Mouse (Mus musculus): ENCODE results near the gene Acss3.

Gene Acss3

DNA sequence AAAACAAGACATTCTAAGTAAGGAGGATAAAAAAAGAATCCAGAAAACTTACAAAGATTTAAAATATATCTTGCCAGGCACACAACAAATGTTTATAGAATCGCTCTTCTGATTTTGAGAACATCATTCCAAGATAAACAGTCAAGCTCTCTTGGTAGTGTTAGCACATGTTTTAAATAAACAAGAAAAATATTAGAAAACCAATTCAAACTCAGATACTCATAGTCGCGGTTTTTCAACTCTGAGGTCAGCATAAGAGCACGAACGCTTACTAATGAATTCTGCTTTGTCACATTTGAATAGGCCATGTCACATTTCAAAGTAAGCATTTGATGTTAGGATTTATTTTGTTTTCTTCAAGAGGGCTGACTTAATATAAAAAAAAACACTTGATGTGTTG lies 102.3 kb downstream of the Acss3 start:
- DNase-seq (ENCODE audit: extremely low spot score), result no peak

DNA sequence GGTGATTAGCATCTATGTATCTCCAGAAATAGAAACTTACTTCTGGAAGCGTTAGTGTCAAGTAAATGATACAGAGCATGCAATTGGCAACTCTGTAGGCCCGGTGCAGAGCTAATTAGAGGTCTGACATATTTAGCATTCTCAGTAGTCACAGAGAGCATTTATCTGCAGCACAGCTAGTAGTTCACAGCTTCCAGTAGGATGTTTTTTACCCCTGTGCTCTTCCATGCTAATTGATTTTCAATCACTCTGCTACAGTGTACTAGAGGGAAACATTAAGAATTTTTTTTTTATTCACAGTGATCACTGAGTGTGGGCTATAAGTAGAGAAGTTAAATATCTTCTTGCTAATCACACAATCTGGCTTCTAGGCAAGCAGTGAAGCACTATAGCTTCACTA lies 112.3 kb downstream of the Acss3 start:
- DNase-seq (ENCODE audit: extremely low spot score), result no peak

DNA sequence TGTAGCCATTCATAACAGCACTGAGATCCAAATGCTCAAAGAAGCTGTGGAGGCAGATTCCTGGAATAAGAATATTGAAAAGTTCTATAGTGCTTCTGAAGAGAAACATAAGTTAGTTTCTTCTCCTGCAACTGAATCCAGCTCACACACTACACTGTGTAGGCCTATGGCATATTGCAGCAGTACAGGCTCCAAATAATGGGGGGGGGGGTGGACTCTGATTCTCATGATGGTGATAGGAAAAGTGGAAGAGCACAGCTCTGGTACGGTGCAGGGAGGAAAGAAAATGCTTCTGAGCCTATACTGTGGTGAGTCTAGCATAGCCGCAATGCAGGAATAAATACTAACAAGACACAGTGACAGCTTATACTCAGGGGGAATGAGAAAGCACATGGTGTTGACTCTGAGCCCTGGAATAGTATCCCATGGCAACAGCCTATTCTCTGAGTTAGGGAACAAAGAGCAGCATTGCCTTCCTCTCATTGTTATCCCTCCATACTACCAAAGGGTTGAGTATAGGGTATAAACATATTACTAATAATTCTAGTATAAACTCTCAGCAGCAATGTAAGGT lies 125.3 kb downstream of the Acss3 start:
- no peak for DNase-seq (ENCODE audit: extremely low spot score)

DNA sequence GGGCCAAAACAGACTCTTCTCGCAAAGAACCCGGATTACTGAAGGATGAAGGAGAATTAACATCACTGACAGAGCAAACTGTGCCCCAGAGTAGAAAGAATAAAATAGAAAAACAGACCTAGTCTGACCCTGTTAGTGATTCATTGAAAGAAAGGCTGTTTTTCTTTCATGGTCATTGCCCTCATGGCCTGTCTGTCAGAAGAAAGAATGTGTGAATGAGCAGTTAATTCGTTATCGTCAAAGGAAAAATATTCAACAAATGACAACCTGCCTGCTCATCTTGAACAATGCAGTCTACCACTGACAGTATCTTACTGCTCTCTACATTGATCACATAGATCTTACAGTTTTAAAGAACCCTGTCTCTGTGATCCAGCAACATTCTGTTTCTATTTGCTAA lies 134.0 kb downstream of the Acss3 start:
- no peak for DNase-seq (ENCODE audit: extremely low spot score)

DNA sequence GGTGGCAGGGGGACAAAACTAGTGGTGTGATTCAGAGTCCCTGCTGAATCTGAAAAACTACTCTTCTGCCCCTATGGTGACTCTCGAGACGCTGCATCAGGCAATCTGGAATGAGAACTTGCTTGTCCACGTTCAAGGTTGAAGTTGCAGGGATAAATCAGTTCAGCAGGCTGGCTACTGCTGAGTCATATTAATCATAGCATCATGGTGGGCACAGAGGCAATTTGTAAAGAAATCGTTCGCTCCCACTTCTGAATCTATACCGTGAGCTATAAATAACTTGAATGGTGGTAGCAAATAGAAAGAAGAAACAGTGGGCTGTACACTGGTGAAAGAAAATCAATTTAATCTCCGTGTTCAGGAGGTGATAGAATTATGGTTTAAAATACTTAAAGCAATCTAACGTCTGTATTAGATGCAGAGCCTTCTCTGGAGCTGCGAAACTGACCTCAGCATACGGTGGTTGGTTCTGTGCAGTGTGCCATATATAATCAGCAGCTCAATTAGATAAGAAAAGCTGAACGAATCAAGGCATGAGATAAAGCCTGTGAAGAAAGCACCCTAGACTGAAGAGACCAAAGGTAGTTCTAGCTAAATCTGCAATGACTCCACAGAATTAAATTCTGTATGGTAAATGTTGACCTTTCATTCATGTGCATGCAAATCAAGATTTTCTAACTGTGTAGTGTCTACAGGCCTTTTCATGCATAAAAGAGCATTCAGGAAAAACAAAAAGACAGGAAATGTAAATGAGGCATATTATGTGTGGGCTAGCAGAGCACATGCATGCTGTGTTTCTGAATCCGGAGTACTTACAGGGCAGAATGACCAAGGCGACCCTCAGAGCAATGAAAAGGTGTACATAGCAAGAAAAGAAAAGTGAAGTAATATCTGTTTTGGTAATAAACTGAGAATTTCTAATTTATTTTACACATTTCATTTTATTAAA lies 148.0 kb downstream of the Acss3 start:
- no peak for DNase-seq (ENCODE audit: extremely low spot score)

DNA sequence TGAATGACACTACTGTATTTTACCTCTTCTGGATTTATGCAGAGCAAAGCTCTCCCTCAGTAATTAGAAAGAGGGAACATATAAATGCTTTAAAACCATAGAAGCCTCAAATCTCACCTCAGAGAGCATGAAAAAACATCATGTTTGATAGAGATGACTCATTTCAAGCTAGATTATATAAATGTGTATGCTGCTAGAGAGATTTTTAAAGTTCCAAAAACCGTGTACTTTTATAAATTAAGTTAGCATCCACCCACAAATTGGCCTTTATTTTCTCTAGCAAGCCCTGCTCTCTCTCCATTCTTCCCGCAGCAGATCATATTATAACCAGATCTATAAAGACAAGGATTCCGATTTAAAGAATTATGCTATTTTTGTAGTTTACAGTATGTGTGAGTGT lies 164.4 kb downstream of the Acss3 start:
- no peak for DNase-seq (ENCODE audit: extremely low spot score)

DNA sequence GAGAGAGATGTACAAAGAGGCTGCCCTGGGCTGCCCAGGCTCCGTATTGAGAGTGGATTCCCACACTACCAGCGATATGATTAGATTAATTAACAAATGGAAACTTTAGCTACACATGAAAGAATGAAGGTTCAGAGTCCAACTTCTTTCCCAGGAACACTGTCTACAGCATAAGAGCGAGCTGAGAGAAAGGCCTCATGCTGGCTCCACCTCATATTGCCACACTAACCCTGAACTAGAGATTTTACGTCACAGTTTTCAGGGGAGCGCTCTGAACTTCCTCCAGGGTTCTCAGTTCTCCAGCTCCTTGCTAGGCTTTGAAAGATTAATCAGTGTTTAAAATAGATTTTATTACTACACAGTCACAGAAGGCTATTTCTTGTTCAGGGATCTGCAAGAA lies 182.1 kb downstream of the Acss3 start:
- DNase-seq (ENCODE audit: extremely low spot score), result no peak

DNA sequence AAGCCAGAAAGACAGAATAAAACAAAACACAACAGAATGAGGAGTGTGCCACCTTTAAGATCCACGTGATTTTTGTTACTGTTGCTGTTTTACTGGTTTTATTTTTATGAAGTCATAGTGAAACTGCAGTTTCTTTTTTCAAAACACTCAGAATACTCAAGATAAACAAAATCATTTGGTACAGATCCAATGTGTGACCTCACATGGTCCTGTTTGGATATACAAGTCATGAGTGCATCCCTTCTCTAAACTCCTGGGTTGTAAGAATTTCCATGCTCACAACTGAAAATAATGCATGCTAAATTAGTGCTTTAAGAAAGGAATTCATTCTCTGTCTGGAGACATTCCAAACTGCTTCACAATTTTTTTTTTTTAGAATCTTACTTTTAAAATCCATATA lies 184.0 kb downstream of the Acss3 start:
- DNase-seq (ENCODE audit: extremely low spot score), result no peak

DNA sequence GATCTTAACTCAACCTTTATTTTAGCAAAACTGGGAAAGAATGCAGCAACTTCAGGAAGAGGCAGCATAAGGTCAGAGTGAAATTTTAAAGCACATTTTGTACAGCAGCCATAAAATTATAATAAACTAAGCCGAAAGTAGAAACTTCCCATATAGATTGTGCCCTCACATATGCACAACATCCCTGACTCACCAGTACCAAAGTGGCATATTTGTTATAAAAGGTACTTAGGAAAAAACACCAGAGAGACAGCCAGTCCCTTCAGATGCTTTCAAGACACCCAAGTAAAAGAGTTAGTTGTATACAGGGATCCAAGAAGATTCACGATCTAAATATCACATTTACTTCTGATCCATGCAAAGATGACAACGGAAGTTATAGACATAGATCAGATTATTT lies 184.6 kb downstream of the Acss3 start:
- no peak for DNase-seq (ENCODE audit: extremely low spot score)

DNA sequence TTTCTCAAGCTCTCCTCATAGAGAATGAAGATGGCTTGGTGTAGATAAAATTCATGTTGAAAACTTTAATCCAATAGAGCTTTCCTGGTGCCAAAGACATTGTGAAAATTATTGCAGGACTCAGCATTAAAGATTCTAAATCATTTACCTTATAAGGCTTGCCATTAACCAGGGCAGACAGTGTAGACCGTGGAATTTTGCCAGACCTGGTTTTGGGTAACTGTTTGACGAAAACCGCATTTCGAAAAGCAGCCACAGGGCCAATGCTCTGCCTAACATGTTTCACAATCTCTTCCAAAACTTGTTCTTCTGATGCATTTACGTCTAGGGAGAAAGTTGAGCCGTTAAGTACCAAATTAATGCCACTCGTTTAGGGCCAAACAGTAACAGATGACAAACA lies 186.5 kb downstream of the Acss3 start:
- no peak for DNase-seq (ENCODE audit: extremely low spot score)

DNA sequence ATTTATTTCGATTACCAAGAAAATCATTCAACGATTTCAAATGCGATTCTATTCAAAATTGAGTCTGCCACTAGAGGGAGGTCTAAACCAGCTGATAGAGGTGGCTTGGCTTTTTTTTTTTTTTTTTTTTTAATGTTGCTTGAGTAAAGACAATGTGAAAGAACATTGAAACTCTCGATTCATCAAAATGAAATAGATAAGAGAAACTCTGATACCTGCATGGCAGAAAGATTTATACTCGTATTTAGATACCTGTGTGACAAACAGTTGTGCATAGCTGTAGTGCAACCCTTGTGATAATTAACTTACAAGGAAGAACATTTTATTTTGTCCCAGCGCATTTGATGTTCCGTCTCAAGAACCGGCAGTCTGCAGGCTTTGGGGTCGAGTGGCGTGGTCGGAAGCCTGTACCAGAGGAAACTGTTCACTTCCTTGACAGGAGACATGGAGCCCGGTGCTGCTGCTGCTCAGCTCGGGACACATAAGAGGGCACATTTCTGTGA lies 190.8 kb downstream of the Acss3 start:
- DNase-seq (ENCODE audit: extremely low spot score), result peak; percentile 15

DNA sequence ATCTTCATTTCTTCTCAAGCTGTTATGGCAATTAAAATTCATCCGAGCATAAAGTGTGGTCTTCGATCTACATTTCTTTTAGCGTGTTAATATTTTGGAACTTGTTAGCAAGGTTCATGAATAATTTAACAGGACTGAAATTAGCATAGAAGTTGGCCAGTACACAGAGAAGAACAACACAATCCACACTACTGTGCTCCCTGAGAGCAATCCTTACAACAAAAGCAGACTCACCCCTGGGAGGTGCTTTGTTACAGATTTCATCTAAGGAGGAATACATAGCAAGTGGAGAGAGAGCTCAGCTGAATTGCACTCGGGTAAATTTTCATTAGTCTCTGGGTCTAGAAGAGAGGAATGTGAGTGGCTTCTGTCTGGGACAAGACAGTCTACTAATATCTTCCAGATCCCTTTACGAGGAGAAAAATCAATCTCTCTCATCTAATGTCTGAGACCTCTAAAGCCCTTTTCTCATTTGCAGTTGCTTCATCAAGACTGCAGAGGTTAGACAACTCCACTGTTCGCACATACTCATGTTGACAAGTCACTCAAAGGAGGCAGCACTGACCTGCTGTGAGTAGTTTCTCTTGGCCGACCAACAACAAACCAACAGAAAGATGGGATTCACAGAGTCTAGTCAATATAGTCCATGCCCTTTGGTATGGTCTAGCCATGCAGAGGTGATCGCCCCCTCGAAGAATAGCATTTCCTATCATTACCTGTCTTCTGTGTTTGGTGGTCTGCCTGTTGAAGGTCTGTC lies 194.7 kb downstream of the Acss3 start:
- no peak for DNase-seq (ENCODE audit: extremely low spot score)

DNA sequence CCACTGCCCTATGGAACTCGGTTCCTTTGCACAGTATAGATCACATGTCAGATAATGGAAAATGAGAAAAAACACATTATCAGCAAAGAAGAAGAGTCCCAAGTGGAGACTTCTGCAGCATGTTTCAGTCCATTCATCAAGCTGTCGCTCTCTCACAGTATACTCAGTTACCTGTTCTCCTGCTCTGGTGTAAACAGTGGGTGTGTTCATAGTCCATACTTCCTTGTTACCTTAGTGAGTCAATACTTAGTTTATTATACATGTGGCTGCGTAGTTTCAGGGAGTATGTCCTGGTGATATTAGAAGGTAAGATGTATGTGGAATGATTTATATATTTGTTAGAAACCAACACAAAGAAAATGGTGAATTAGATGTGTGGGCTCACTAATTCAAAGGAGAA lies 198.7 kb downstream of the Acss3 start:
- no peak for DNase-seq (ENCODE audit: extremely low spot score)

DNA sequence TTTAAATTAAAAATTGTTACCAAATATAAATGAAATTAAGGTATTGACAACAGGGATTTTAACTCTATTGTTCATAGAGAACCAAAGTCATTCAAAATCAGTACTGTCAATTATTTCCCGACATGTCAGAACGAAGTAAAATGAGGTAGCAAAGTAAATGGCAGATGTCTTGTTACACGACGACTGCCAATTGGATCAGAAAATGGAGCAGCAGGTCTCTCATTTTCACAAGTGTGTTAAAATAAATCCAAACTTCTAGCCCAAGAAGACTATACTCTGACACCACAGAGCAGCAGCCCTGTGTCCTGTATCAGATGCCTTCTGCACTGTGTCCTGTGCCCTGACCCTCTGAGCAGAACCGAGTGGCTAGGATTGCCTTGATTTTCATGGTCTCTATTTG lies 199.1 kb downstream of the Acss3 start:
- no peak for DNase-seq (ENCODE audit: extremely low spot score)

DNA sequence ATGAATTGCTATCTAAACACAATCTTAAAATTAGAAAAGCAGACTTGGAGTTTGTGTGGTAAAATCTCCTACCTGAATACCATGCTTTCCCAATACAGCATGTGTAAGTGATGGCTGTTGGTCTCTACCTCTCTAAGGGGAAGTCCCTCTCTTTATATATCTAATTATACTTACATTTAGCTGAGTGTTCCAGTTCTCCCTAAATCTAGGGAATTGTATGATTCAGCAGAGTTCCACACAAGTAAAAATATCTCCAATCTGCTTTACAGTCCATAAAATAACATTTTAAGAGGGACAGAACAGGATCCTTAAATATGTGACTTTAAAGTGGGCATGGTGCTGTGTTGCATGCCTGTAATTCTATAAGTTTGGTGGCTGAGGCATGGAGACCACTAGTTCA lies 208.6 kb downstream of the Acss3 start:
- DNase-seq (ENCODE audit: extremely low spot score), result no peak

DNA sequence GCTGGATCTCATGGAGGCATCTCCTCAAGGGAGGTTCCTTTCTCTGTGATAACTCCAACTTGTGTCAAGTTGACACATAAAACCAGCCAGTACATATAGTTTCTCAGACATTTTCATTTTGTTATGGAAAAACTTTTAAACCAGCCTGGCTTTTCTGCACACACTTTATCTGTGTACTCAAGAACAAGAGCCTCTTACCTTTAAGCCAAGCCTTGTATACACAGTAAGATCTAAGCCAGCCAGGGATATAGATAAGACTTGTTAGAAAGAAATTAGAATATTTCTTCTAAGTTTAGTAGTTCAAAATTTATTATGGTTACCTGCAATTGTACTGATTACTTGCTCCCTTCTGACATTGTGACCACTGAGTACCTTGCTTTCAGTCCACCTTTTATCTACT lies 209.2 kb downstream of the Acss3 start:
- no peak for DNase-seq (ENCODE audit: extremely low spot score)

DNA sequence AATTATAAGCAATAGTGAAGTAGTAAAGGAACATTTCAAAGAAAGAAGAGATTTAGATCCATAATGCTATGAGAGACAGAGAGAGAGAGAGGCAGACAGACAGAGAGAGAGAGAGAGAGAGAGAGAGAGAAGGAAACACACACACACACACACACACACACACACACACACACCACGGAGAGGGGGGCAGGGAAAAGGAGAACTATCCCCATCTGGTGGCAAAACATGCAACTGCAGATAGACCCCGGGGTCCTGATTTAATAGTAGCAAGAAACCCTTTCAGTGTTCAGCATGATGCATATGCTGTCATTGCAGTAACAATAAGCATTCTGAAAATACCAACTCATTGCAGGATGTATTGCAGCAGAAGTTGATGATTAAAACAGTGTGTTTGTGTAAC lies 210.4 kb downstream of the Acss3 start:
- peak; percentile 39 for DNase-seq (ENCODE audit: extremely low spot score)

DNA sequence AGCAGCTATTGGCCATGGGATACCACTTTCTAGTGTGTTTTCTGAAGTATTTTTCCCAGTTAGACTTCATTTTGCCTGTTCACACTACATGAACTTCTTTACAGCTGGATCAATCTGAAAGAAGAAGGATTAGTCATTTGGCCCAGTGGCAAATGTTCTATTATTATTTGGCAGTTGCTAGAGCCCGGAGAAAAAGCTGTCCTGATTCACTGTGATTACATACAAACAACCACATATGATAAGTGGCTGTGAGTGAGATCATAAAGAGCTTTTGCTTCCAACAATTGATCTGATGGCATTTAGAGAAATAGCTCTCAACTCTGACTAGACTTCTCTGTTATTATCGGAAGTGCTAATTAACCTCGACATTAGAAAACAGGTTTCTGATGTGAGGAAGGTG lies 213.4 kb downstream of the Acss3 start:
- DNase-seq (ENCODE audit: extremely low spot score), result no peak

DNA sequence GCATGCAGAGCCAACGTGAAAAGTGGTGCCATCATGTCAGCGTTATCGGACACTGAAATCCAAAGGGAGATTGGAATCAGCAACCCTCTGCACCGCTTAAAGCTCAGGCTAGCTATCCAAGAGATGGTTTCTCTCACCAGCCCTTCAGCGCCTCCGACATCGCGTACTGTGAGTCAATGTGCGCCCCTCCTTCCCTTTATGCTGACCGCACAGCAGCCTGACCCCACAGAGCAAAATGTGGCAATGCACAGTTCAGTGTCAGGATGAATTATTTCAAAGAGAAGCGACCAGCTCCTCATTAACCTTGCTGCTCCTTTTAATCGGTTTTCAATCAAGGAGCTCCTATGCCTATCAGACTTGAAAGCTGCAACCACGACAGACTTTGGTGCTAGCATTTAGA lies 227.1 kb downstream of the Acss3 start:
- no peak for DNase-seq (ENCODE audit: extremely low spot score)

All from embryo, embryonic 9.5 days (tissue).